Mouse (Mus musculus) ES-Bruce4 (cell line): ENCODE measurements around the gene Metrnl.

ENCODE experiments used
- CTCF ChIP-seq: IDR thresholded peaks from one replicate; pipeline ENCODE4 v1.8.1; 2011; ENCODE audit warnings: low read depth, low read length
- EP300 ChIP-seq: IDR thresholded peaks from 2 replicates; pipeline ENCODE4 v1.6.1; 2011; ENCODE audit warnings: low read depth, low read length; ENCODE audit not compliant: insufficient read depth
- POLR2A ChIP-seq: IDR thresholded peaks from one replicate; pipeline ENCODE4 v1.8.1; 2011; ENCODE audit warnings: low read length; ENCODE audit not compliant: insufficient read depth

DNA sequence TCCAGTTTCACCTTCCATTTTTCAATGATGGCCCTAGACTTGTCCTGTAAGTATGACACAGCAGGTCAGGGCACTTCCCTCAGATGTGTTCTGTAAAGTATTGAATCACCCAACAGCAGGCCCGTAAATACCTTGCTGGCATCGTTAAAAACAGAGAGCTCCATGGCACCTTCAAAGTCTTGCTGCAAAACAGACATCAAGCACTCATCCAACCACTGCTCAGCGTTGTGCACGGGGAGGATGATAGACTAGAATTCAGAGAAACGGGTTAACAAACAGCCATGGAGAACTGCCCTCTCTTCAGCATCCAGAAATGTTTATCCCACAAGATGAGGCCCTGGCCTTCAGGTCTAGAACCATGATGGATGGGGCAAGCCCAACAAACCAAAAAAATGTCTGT, 30.4 kb upstream of the Metrnl start:
- TF ChIP-seq EP300 = no peak
- TF ChIP-seq POLR2A = no peak
- no peak for TF ChIP-seq CTCF
